Mouse (Mus musculus) monocyte, adult 5-6 weeks (primary cell): ENCODE results near the gene Acat3. TPM values are rescaled to one million over a fixed set of nuclear protein-coding genes. Genes with fewer than 3 reads are reported as not detected.
"Not testable (repeated sequence)": the region's sequence is repeated elsewhere in the genome, so short reads cannot be mapped to it uniquely, and the experiment has no call there.

ENCODE experiments used
- ATAC-seq: fragments of 153-309, 156-312 bp; replicated peaks from 2 replicates; pipeline ENCODE4 v1.8.0; 2017; ENCODE audit warnings: mild to moderate bottlenecking; ENCODE audit not compliant: low TSS enrichment, insufficient number of reproducible peaks, severe bottlenecking, poor library complexity, low FRiP score
- total RNA-seq: library from RNA; stranded (forward); fragments of 200-1000, 200-491, 200-594 nt; gene quantifications from 3 replicates; pipeline ENCODE4 v1.2.3, GENCODE M21; 2017

Gene Acat3
- total RNA-seq: 0.68 to 2.3 TPM in 2 of 3 replicates, not detected in the other

GRCm38 (mm10) chr17:12940151-12940805, at the start of gene Acat3:
TSS of gene Acat3 (minus strand) at chr17:12940600.
- 0 out of 2 replicates have a peak, but pooled peaks have one; percentile 16 for ATAC-seq

GRCm38 (mm10) chr17:12988096-12988495, 47.7 kb upstream of the Acat3 start:
- not testable (repeated sequence) for ATAC-seq

DNA sequence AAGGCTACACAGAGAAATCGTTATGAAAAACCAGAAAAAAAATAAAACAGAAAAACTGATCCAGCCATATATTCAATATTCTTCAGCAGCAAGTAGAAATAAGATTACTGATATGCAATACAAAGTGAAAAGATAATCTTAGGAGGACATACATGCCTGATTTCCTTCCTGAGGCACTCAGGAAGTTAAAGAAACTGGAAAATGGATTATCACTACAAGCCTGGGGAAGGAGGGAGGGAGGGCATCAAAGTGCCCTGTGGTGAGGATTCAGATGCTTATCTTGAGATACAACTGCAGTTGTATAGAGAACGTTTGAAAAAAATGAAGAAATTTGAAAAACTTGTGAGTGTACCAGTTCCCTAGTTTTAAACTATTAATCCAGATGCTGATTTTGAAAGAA, 43.6 kb upstream of the Acat3 start:
- ATAC-seq: no peak

DNA sequence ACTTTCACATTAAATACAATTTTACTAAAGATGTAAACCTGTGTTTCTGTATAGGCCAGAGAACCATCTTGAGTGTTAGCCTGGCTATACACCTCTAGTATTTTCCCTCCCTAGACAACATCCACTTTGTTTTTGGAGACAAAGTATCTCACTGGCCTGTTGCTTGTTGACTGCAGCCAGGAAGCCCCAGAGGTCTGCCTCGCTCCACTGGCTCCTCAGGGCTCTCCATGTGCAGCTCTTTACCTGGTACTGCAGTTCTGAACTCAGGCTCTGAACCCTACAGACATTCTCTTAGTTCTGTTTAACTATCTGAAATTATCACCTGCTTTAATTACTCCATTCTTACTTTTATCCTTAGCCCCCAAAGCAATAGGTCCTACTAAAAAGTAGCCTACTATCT, 38.1 kb upstream of the Acat3 start:
- ATAC-seq: no peak

DNA sequence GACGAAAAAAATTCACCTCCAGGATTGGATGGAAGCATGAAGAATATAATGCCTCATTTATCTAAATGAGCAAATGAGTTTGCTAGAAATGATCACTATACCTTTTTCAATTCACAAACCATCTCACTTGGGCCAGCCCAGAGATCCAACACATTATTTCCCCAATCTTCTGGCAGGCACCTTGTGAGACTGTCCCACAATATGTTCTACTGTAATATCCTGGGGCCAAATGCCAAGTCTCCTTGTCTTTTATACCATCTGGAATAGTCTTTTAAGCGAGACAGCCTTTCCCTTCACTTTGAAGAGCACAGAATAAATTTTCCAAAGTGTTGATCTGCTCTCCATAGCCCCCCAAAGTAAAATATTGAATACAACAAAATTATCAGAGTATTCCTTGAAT, 33.5 kb upstream of the Acat3 start:
- no peak for ATAC-seq

DNA sequence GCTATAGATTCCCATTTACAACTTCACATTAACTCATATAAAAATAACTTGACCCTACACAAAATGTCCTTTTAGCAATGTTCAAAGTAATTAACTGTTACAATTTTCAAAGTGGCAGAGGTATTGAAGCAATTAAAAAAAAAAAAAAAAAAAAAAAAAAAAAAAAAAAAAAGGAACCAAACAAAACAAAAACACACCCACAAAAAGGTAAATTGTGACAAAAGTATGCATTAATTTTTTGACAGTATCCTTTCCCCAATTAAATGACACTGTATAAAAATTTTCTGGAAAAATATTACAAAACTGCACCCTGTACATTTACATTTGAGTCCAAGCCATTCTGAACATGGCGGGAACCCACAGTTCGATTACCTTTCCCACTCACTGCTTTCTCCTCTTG, 26.8 kb upstream of the Acat3 start:
- ATAC-seq: no peak

- ATAC-seq: no peak
Observed at GRCm38 (mm10) chr17:12963476-12963875, 23.1 kb upstream of the Acat3 start.

GRCm38 (mm10) chr17:12960331-12960873, 20.0 kb upstream of the Acat3 start, which contains the start of gene Acat2:
TSS of gene Acat2 (minus strand) at chr17:12960747.
- ATAC-seq: peak; percentile 95

DNA sequence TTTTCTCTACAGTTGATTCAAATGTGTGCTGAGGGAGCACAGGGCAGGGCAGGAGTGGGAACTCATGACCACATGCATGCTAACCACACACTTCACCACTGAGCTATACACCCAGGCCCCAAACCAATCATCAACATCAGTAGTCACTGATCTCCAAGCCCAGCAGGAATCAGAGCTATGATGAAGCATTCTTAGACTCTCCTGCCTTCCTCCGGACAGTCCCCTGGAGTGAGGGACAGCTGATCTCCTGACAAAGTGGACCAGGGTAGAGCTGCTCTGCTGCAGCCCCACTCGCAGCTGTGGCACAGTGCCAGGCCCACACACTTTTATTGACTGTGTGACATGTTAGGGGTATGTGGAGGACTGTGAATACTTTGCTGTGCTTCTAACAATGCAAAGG, 19.0 kb upstream of the Acat3 start:
- not testable (repeated sequence) for ATAC-seq

GRCm38 (mm10) chr17:12956664-12957063, 16.3 kb upstream of the Acat3 start:
- ATAC-seq: no peak

DNA sequence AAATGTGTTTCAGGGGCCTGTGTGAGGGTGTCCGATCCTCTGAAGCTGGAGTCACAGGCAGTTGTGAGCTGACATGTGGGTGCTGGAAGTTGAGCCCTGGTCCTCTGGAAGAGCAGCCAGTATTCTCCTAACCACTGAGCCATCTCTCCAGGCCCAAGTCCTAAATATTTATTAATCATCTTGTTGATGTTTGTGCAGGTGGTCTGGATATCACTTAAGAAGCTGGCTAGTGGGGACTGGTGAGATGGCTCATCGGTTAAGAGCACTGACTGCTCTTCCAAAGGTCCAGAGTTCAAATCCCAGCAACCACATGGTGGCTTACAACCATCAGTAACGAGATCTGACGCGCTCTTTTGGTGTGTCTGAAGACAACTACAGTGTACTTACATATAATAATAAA, 9.3 kb upstream of the Acat3 start:
- ATAC-seq: no peak

GRCm38 (mm10) chr17:12942459-12943162, 2.2 kb upstream of the Acat3 start:
- ATAC-seq: no peak

DNA sequence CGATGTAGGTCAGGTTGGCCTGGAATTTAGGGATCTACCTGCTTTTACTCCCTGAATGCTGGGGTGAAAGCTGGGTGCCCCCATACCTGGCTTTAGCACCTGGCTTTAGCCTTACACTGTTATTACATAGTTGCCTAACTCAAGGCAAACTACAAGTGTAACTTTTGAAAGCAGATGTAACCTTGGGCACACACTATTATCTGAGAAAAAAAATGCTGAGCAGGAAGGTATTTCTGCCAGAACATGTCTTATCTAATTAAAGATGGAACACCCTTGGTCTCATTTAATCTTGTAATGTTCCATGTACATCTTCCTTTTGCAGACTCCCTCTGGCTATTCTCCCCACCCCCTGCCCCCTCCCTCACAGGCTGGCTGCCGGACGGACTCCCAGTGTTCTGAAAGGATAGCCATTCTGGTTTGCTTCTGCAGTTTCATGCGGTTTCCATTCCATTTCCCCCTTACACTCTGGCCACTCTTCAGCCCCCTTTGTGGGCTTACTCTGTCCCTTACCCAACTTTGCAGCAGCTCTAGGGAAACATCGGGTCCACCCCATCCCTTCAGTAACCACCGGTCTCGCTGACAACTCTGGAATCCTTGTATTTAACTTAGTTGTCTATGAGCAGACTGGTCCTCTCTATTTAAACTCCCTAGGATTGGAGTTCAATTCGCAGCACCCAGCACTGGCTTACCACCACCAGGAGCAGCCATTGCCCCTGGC, 1.3 kb upstream of the Acat3 start:
- ATAC-seq: no peak

DNA sequence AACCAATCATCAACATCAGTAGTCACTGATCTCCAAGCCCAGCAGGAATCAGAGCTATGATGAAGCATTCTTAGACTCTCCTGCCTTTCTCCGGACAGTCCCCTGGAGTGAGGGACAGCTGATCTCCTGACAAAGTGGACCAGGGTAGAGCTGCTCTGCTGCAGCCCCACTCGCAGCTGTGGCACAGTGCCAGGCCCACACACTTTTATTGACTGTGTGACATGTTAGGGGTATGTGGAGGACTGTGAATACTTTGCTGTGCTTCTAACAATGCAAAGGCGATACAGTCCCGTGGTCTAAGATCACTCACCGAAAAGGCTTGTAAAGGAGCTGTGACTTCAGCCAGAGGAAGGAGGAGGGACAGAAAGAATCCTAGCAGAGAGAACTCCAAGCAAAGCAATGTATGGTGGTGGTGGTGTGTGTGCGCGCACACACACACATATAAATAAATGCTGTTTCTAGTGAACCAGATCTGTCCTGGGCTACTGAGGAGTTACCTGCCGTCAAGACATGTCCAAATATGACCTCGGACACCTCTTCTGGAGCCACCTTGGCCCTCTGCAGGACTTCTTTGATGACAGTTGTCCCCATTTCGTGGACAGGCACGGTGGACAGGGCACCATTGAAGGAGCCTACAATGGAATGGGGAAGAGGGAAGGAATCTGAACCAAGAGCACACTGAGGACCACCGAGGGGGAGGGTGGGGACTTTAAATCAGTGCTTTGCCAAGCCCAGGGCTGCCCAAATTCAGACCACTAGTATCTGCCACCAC, 837 bp downstream of the Acat3 start:
- peak; percentile 40; the same call in 1 of the 2 replicates for ATAC-seq

- no peak for ATAC-seq
Observed at GRCm38 (mm10) chr17:12938077-12938476, 2.3 kb downstream of the Acat3 start.

GRCm38 (mm10) chr17:12937412-12937970, 2.9 kb downstream of the Acat3 start:
- no peak for ATAC-seq

- no peak for ATAC-seq
Observed at GRCm38 (mm10) chr17:12935719-12936118, 4.7 kb downstream of the Acat3 start.

- ATAC-seq: not testable (repeated sequence)
Observed at GRCm38 (mm10) chr17:12931576-12931975, 8.8 kb downstream of the Acat3 start.
